Mouse (Mus musculus): Measurements from ENCODE around the gene Ehbp1l1. TPM values are rescaled to one million over a fixed set of nuclear protein-coding genes. Genes with fewer than 3 reads are reported as not detected.

The Ehbp1l1 gene
- total and polyA plus RNA-seq, 3 experiments = 34.1 to 85.9 (median 45.7) TPM

DNA sequence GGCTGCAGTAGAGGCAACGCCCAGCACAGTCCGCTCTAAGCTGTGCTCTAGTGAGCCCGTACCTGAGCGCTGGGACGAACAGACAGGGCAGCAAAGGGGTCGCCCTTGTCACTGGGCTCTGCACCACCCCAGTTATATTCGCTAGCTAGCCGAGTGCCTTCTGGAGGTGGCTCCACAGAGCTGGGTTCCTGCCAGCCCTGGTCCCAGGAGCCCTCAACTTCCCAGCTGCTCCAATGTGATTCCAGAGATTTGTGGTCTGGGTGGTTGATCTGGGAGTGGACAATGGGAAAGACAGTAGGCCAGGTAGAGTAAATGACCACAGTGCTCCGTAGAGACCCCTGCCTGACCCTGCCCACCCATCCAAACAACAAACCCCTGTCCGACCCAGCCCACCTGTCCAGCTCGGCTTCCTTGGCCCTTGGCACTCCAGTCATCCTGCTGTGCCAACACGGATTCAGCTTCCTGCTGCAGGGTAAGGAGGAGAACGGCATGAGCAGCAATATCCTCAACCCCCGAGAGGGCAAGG, 32.8 kb upstream of the Ehbp1l1 start:
- ATAC-seq (ENCODE audit: extremely low read depth, insufficient number of reproducible peaks, low FRiP score, poor library complexity, severe bottlenecking) (no peak), DNase-seq (ENCODE audit: low spot score) (no peak)
- Histone ChIP-seq H3K4me3 (ENCODE audit: low read depth, low read length) (no peak overlapping the region), H3K36me3 (replicated peaks) (peaks cover 73% of the 10 kb centered on the region), H3K9me3 (replicated peaks) (no peaks in the 10 kb centered on the region), H3K27me3 (ENCODE audit: insufficient read depth, low read length) (peaks cover 12% of the 10 kb centered on the region), H3K4me1 (ENCODE audit: insufficient read depth, low read depth, low read length) (0 out of 2 replicates have a peak, but pooled peaks cover 3% of the 10 kb centered on the region)
- TF ChIP-seq GATA2 (IDR thresholded peaks at IDR 0.05; ENCODE audit: borderline replicate concordance, low read depth, low read length) (no peak), POLR2AphosphoS5 (IDR thresholded peaks at IDR 0.05; ENCODE audit: insufficient replicate concordance, low read depth, low read length) (no peak), GATA1 (IDR thresholded peaks at IDR 0.05; ENCODE audit: borderline replicate concordance, low read length) (no peak), TAL1 (conservative IDR thresholded peaks at IDR 0.05; ENCODE audit: low read depth, low read length) (no peak), CTCF (IDR thresholded peaks at IDR 0.05; ENCODE audit: low read depth, low read length) (no peak)

DNA sequence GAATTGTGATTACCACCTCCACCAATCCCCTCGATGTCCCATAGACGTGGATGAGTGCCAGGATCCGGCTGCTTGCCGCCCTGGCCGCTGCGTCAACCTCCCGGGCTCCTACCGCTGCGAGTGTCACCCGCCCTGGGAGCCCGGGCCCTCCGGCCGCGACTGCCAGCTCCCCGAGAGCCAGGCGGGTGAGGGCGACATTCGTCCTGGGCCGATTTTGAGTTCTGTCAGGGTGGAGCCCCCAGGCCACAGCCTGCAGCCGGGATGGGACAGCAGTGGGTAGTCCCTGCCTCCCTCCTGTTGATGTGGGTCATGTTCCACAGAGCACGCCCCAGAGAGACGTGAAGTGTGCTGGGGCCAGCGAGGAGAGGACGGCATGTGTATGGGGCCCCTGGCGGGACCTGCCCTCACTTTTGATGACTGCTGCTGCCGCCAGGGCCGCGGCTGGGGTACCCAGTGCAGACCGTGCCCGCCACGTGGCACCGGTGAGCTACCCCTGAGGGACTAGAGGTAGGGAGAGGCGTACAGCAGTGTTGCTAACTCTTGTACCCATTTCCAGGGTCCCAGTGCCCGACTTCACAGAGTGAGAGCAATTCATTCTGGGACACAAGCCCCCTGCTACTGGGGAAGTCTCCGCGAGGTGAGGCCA, 31.0 kb upstream of the Ehbp1l1 start:
- H3K27me3 ChIP-seq (ENCODE audit: insufficient read depth, low read length) = peaks cover 21% of the 10 kb centered on the region
- no peak for ATAC-seq (ENCODE audit: extremely low read depth, insufficient number of reproducible peaks, low FRiP score, poor library complexity, severe bottlenecking)
- H3K4me1 ChIP-seq (ENCODE audit: insufficient read depth, low read depth, low read length) = 0 out of 2 replicates have a peak, but pooled peaks cover 3% of the 10 kb centered on the region
- H3K36me3 ChIP-seq (replicated peaks) = peaks cover 57% of the 10 kb centered on the region
- no peak overlapping the region for H3K4me3 ChIP-seq (ENCODE audit: low read depth, low read length)
- no peaks in the 10 kb centered on the region for H3K9me3 ChIP-seq (replicated peaks)
- TF ChIP-seq CTCF (IDR thresholded peaks at IDR 0.05; ENCODE audit: low read depth, low read length) (no peak), GATA2 (IDR thresholded peaks at IDR 0.05; ENCODE audit: borderline replicate concordance, low read depth, low read length) (no peak), TAL1 (conservative IDR thresholded peaks at IDR 0.05; ENCODE audit: low read depth, low read length) (no peak), POLR2AphosphoS5 (IDR thresholded peaks at IDR 0.05; ENCODE audit: insufficient replicate concordance, low read depth, low read length) (no peak), GATA1 (IDR thresholded peaks at IDR 0.05; ENCODE audit: borderline replicate concordance, low read length) (no peak)
- DNase-seq (ENCODE audit: low spot score) = no peak

DNA sequence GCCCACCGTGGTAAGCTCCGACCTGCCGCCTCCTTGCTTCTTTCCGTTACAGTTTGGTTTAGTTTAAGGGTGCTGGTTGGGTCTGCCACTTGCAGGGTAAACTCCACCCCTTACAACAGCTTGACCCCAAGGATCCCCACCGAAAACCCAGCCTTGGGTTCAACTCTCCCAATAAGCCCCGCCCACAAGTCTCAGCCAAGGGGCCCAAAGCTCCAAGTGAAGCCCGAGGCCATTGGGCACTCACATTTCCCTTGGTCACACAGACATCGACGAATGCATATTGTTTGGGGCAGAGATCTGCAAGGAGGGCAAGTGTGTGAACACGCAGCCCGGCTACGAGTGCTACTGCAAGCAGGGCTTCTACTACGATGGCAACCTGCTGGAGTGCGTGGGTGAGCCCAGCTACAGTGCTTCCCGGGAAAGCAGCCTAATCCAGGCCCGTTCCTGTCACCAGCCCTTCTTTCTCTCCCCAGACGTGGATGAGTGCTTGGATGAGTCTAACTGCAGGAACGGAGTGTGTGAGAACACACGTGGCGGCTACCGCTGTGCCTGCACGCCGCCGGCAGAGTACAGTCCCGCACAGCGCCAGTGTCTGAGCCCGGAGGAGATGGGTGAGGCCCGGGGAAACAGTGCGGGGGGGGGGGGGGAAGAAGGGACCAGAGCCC, 30.3 kb upstream of the Ehbp1l1 start:
- H3K9me3 ChIP-seq (replicated peaks) = no peaks in the 10 kb centered on the region
- H3K4me1 ChIP-seq (ENCODE audit: insufficient read depth, low read depth, low read length) = peaks cover 8% of the 10 kb centered on the region
- no peak for DNase-seq (ENCODE audit: low spot score)
- H3K36me3 ChIP-seq (replicated peaks) = peaks cover 50% of the 10 kb centered on the region
- ATAC-seq (ENCODE audit: extremely low read depth, insufficient number of reproducible peaks, low FRiP score, poor library complexity, severe bottlenecking) = no peak
- TF ChIP-seq GATA2 (IDR thresholded peaks at IDR 0.05; ENCODE audit: borderline replicate concordance, low read depth, low read length) (no peak), GATA1 (IDR thresholded peaks at IDR 0.05; ENCODE audit: borderline replicate concordance, low read length) (no peak), TAL1 (conservative IDR thresholded peaks at IDR 0.05; ENCODE audit: low read depth, low read length) (no peak), CTCF (IDR thresholded peaks at IDR 0.05; ENCODE audit: low read depth, low read length) (no peak), POLR2AphosphoS5 (IDR thresholded peaks at IDR 0.05; ENCODE audit: insufficient replicate concordance, low read depth, low read length) (no peak)
- peaks cover 26% of the 10 kb centered on the region for H3K27me3 ChIP-seq (ENCODE audit: insufficient read depth, low read length)
- no peak overlapping the region for H3K4me3 ChIP-seq (ENCODE audit: low read depth, low read length)

DNA sequence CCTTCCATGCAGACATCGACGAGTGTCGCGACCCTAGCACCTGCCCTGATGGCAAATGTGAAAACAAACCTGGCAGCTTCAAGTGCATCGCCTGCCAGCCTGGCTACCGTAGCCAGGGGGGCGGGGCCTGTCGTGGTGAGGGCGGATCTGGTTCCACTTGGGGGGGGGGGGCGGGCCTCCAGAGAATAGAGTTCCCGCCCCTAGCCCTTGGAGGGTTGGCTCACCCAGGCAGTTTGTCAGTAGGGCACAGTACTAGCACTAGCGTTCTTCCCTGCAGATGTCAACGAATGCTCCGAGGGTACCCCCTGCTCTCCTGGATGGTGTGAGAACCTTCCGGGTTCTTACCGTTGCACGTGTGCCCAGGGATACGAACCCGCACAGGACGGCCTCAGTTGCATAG, 25.6 kb upstream of the Ehbp1l1 start:
- Histone ChIP-seq H3K9me3 (replicated peaks) (no peaks in the 10 kb centered on the region), H3K36me3 (replicated peaks) (peaks cover 3% of the 10 kb centered on the region), H3K4me1 (ENCODE audit: insufficient read depth, low read depth, low read length) (peaks cover 18% of the 10 kb centered on the region), H3K4me3 (ENCODE audit: low read depth, low read length) (no peak overlapping the region), H3K27me3 (ENCODE audit: insufficient read depth, low read length) (peaks cover 68% of the 10 kb centered on the region)
- ATAC-seq (ENCODE audit: extremely low read depth, insufficient number of reproducible peaks, low FRiP score, poor library complexity, severe bottlenecking) = no peak
- DNase-seq (ENCODE audit: low spot score) = no peak
- TF ChIP-seq POLR2AphosphoS5 (IDR thresholded peaks at IDR 0.05; ENCODE audit: insufficient replicate concordance, low read depth, low read length) = no peak
- TF ChIP-seq CTCF (IDR thresholded peaks at IDR 0.05; ENCODE audit: low read depth, low read length) = no peak
- TF ChIP-seq GATA2 (IDR thresholded peaks at IDR 0.05; ENCODE audit: borderline replicate concordance, low read depth, low read length) = no peak
- TF ChIP-seq TAL1 (conservative IDR thresholded peaks at IDR 0.05; ENCODE audit: low read depth, low read length) = no peak
- no peak for TF ChIP-seq GATA1 (IDR thresholded peaks at IDR 0.05; ENCODE audit: borderline replicate concordance, low read length)

DNA sequence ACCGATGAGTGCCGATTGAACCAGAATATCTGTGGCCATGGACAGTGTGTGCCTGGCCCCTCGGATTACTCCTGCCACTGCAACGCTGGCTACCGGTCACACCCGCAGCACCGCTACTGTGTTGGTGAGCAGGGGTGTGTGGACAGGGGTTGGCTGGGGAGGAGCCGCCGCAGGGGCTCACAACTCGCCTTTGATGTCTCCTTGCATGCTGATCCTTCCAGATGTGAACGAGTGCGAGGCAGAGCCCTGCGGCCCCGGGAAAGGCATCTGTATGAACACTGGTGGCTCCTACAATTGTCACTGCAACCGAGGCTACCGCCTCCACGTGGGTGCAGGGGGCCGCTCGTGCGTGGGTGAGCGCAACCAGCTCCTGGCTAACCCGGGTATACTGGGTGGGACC, 24.8 kb upstream of the Ehbp1l1 start:
- Histone ChIP-seq H3K4me3 (ENCODE audit: low read depth, low read length) (no peak overlapping the region), H3K9me3 (replicated peaks) (no peaks in the 10 kb centered on the region), H3K4me1 (ENCODE audit: insufficient read depth, low read depth, low read length) (peaks cover 25% of the 10 kb centered on the region), H3K27me3 (ENCODE audit: insufficient read depth, low read length) (peaks cover 76% of the 10 kb centered on the region), H3K36me3 (replicated peaks) (no peaks in the 10 kb centered on the region)
- TF ChIP-seq CTCF (IDR thresholded peaks at IDR 0.05; ENCODE audit: low read depth, low read length) (no peak), GATA2 (IDR thresholded peaks at IDR 0.05; ENCODE audit: borderline replicate concordance, low read depth, low read length) (no peak), GATA1 (IDR thresholded peaks at IDR 0.05; ENCODE audit: borderline replicate concordance, low read length) (no peak), POLR2AphosphoS5 (IDR thresholded peaks at IDR 0.05; ENCODE audit: insufficient replicate concordance, low read depth, low read length) (no peak), TAL1 (conservative IDR thresholded peaks at IDR 0.05; ENCODE audit: low read depth, low read length) (no peak)
- DNase-seq (ENCODE audit: low spot score) (no peak), ATAC-seq (ENCODE audit: extremely low read depth, insufficient number of reproducible peaks, low FRiP score, poor library complexity, severe bottlenecking) (no peak)

DNA sequence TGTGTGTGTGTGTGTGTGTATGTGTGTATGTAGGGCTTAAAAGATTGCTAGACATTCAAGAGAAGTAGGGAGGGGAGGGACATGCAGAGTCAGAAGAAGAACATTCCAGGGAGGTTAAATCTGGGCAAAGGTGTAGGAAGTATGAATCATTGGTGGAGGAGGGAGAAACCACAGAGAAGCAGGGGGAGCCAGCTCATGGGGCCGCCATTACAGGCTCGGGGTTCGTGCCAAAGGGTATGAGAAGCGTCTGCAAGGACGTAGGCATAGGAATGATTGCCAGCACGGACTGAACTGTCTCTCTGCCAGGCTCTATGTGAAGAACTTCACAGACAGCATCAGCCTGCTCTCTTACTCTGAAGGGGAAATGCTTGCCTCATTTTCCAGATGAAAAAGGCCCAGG, 23.4 kb upstream of the Ehbp1l1 start:
- Histone ChIP-seq H3K9me3 (replicated peaks) (no peaks in the 10 kb centered on the region), H3K4me3 (ENCODE audit: low read depth, low read length) (no peak overlapping the region), H3K36me3 (replicated peaks) (no peaks in the 10 kb centered on the region), H3K27me3 (ENCODE audit: insufficient read depth, low read length) (peaks cover 79% of the 10 kb centered on the region), H3K4me1 (ENCODE audit: insufficient read depth, low read depth, low read length) (peaks cover 30% of the 10 kb centered on the region)
- ATAC-seq (ENCODE audit: extremely low read depth, insufficient number of reproducible peaks, low FRiP score, poor library complexity, severe bottlenecking) (no peak), DNase-seq (ENCODE audit: low spot score) (no peak)
- TF ChIP-seq GATA1 (IDR thresholded peaks at IDR 0.05; ENCODE audit: borderline replicate concordance, low read length) (no peak), CTCF (IDR thresholded peaks at IDR 0.05; ENCODE audit: low read depth, low read length) (no peak), GATA2 (IDR thresholded peaks at IDR 0.05; ENCODE audit: borderline replicate concordance, low read depth, low read length) (no peak), POLR2AphosphoS5 (IDR thresholded peaks at IDR 0.05; ENCODE audit: insufficient replicate concordance, low read depth, low read length) (no peak), TAL1 (conservative IDR thresholded peaks at IDR 0.05; ENCODE audit: low read depth, low read length) (no peak)

Measured in G1E (cell line).